Mouse (Mus musculus) lung, postnatal 0 days (tissue): ENCODE measurements around the gene Olfr453. TPM values are rescaled to one million over a fixed set of nuclear protein-coding genes. Genes with fewer than 3 reads are reported as not detected.
A peak's percentile ranks its signal among the peaks of the same experiment; 100 is the strongest.

Source experiments
- ATAC-seq: fragments of 200-750 bp; cut with Nextera tagmentation; 2 replicates; pipeline ENCODE4 v1.8.0; 2017; ENCODE audit warnings: moderate library complexity
- DNase-seq: peaks from one replicate; pipeline ENCODE4 v3.0.0-alpha.2; 2016; ENCODE audit warnings: low spot score
- H3K27ac ChIP-seq: fragments of 300-500 bp; sonication (generic); 2 replicates; pipeline ENCODE4 v1.5.1; 2014; ENCODE audit warnings: antibody characterized with exemption, mild to moderate bottlenecking, low read length, mixed read lengths
- H3K27me3 ChIP-seq: fragments of 300-500 bp; sonication (generic); replicated peaks from 2 replicates; pipeline ENCODE4 v1.6.1; 2014; ENCODE audit warnings: low read length, mixed read lengths; ENCODE audit not compliant: insufficient read depth
- H3K36me3 ChIP-seq: fragments of 300-500 bp; sonication (generic); 2 replicates; pipeline ENCODE4 v1.6.1; 2014; ENCODE audit warnings: low read length, mixed read lengths; ENCODE audit not compliant: insufficient read depth
- H3K4me1 ChIP-seq: fragments of 300-500 bp; sonication (generic); 2 replicates; pipeline ENCODE4 v1.6.1; 2014; ENCODE audit warnings: antibody characterized with exemption, low read depth, low read length, mixed read lengths; ENCODE audit not compliant: insufficient read depth
- H3K4me2 ChIP-seq: fragments of 300-500 bp; sonication (generic); replicated peaks from 2 replicates; pipeline ENCODE4 v1.6.1; 2014; ENCODE audit warnings: low read depth, mild to moderate bottlenecking, low read length, moderate library complexity, mixed read lengths
- H3K4me3 ChIP-seq: fragments of 300-500 bp; sonication (generic); 2 replicates; pipeline ENCODE4 v1.5.1; 2014; ENCODE audit warnings: low read depth, low read length
- H3K9ac ChIP-seq: fragments of 300-500 bp; sonication (generic); replicated peaks from 2 replicates; pipeline ENCODE4 v1.6.1; 2014; ENCODE audit warnings: low read depth, mild to moderate bottlenecking
- H3K9me3 ChIP-seq: fragments of 300-500 bp; sonication (generic); 2 replicates; pipeline ENCODE4 v1.6.1; 2016; ENCODE audit warnings: low read length, mixed read lengths
- CTCF ChIP-seq: IDR thresholded peaks from 2 replicates; pipeline ENCODE4 v1.5.1; 2016; ENCODE audit warnings: antibody characterized with exemption, mild to moderate bottlenecking
- EP300 ChIP-seq: IDR thresholded peaks from 2 replicates; pipeline ENCODE4 v1.6.1; 2016; ENCODE audit warnings: antibody characterized with exemption, mild to moderate bottlenecking, control low read depth
- WGBS: fragments of 180-500 bp; shearing (Covaris S2); extraction: QIAGEN DNeasy Blood & Tissue Kit; methylation state at CpG from one replicate; pipeline ENCODE4 v1.1.7; 2014; 5-methylcytosine and 5-hydroxymethylcytosine counted together
- polyA plus RNA-seq: library from polyadenylated mRNA; unstranded; fragments of >200 nt; fragmentation: Nextera tagmentation; extraction: Ambion mirVana; gene quantifications from 2 replicates; pipeline ENCODE4 v1.2.1, GENCODE M21; 2015

The Olfr453 gene
- not detected in 2 replicates for polyA plus RNA-seq

- no peak for TF ChIP-seq CTCF
- TF ChIP-seq EP300 = no peak
- Histone ChIP-seq H3K4me3 (no peak within 1 kb of the TSS), H3K27ac (no peak within 1 kb of the TSS), H3K36me3 (no peaks in the 10 kb centered on the region), H3K9ac (no peak within 1 kb of the TSS), H3K4me2 (no peak within 1 kb of the TSS), H3K4me1 (no peaks in the 10 kb centered on the region), H3K27me3 (no peaks in the 10 kb centered on the region), H3K9me3 (no peaks in the 10 kb centered on the region)
- 91% methylated on average over 1 of the region's 1 CpGs for WGBS
- ATAC-seq (no peak), DNase-seq (no peak)
Measured at GRCm38 (mm10) chr6:42739071-42739470, at the start of gene Olfr453. Gene Olfr453, plus strand, starts transcription at chr6:42739371.

- Histone ChIP-seq H3K9me3 (no peaks in the 10 kb centered on the region), H3K27me3 (no peaks in the 10 kb centered on the region), H3K9ac (no peak overlapping the region), H3K4me3 (no peak overlapping the region), H3K4me2 (no peak overlapping the region), H3K27ac (no peak overlapping the region), H3K36me3 (peaks cover 8% of the 10 kb centered on the region; the same call in 1 of the 2 replicates), H3K4me1 (no peaks in the 10 kb centered on the region)
- DNase-seq = no peak
- TF ChIP-seq EP300 = no peak
- no peak for ATAC-seq
Measured at GRCm38 (mm10) chr6:42689761-42690160, 49.4 kb upstream of the Olfr453 start.

- 0 out of 2 replicates have a peak, but pooled peaks have one; percentile 1 for TF ChIP-seq CTCF
- no peak for TF ChIP-seq EP300
- Histone ChIP-seq H3K4me1 (no peaks in the 10 kb centered on the region), H3K4me2 (peak overlapping the region; percentile 92), H3K36me3 (no peaks in the 10 kb centered on the region), H3K9me3 (no peaks in the 10 kb centered on the region), H3K9ac (peak overlapping the region; percentile 62), H3K4me3 (peak overlapping the region; percentile 80), H3K27me3 (no peaks in the 10 kb centered on the region), H3K27ac (peak overlapping the region; percentile 91)
- under 1% methylated on average over 10 of the region's 10 CpGs for WGBS
- DNase-seq (peak; percentile 95), ATAC-seq (peak; percentile 93)
Measured at GRCm38 (mm10) chr6:42692154-42692516, 47.0 kb upstream of the Olfr453 start.

DNA sequence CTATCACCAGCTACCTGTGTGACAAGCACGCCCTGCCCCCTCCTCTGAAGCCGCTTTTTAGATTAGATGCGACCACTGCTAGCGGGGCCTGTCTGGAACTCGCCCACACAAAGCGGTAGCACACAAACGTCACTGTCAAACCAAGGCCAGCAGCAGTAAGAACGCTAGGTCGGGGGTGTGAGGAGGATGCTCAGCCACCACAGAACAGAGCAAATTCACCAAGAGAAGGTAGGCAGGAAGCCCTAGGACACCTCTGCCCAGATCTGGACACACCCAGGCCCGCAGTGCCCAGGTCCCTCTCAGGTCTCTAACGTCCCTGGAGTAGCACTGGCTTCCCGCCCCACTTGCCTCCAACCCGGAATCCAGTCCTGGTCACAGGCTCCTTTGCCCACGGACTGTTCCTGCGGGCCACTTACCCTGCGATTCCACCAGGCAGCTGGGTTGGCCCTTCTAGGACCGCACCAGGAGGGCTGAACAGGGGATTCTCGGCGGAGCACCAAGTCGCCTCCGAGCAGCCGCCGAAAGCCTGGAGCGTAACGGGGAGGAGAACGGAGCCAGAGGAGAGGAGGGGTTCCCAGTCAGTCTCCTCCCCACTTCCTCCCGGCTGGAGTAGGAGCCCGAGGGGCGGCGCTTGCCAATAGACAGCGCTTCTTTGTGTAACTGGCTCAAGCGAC, 46.5 kb upstream of the Olfr453 start:
- Histone ChIP-seq H3K36me3 (no peaks in the 10 kb centered on the region), H3K4me2 (peak overlapping the region; percentile 92), H3K9ac (peak overlapping the region; percentile 62), H3K4me1 (no peaks in the 10 kb centered on the region), H3K27me3 (no peaks in the 10 kb centered on the region), H3K9me3 (no peaks in the 10 kb centered on the region), H3K4me3 (peak overlapping the region; percentile 80), H3K27ac (peak overlapping the region; percentile 91)
- DNase-seq (peak; percentile 95), ATAC-seq (peak; percentile 92)
- TF ChIP-seq EP300 = no peak
- TF ChIP-seq CTCF = no peak; the same call in 1 of the 2 replicates
- WGBS = under 1% methylated on average over 32 of the region's 32 CpGs

- no peak for TF ChIP-seq EP300
- peak; percentile 6; the same call in 1 of the 2 replicates for TF ChIP-seq CTCF
- H3K27ac ChIP-seq = no peak within 1 kb of the TSS
- H3K4me3 ChIP-seq = peak within 1 kb of the TSS; percentile 47
- H3K9ac ChIP-seq = peak within 1 kb of the TSS; percentile 47
- H3K4me2 ChIP-seq = peak within 1 kb of the TSS; percentile 79
- 2% methylated on average over 27 of the region's 28 CpGs for WGBS
- H3K36me3 ChIP-seq = no peaks in the 10 kb centered on the region
- ATAC-seq (peak; percentile 100), DNase-seq (peak; percentile 82)
- no peaks in the 10 kb centered on the region; the same call in 1 of the 2 replicates for H3K4me1 ChIP-seq
- no peaks in the 10 kb centered on the region for H3K27me3 ChIP-seq
- H3K9me3 ChIP-seq = no peaks in the 10 kb centered on the region
Measured at GRCm38 (mm10) chr6:42709291-42710211, 29.6 kb upstream of the Olfr453 start, which contains the start of gene Tcaf1. Gene Tcaf1, minus strand, starts transcription at chr6:42710088.

DNA sequence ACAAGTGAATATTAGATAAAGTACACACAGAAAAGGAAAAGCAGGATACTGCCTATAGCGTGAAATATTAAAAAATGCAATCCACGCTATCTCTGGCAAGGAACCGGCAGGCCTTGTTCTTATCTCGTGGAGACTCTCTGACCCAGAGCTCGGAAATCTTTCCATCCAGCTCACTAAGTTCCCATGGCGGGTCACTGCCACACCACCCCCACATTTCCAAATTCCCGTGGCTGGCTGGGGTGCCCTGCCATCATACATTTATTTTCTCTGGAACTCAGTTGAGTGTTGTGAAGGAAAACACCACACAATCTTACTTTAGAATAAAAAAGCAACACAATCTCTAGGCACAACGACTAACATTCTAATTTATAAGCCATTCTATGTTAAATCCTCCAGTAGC, 24.5 kb upstream of the Olfr453 start:
- Histone ChIP-seq H3K4me2 (no peak overlapping the region), H3K27ac (no peak overlapping the region), H3K4me1 (no peaks in the 10 kb centered on the region), H3K9me3 (no peaks in the 10 kb centered on the region), H3K27me3 (no peaks in the 10 kb centered on the region), H3K36me3 (no peaks in the 10 kb centered on the region), H3K9ac (no peak overlapping the region), H3K4me3 (no peak overlapping the region)
- DNase-seq (no peak), ATAC-seq (no peak)
- WGBS = 54% methylated on average over 8 of the region's 8 CpGs
- TF ChIP-seq CTCF (no peak), EP300 (no peak)
